Mouse (Mus musculus) MEL (cell line): ENCODE measurements around the gene Wdr54. TPM values are rescaled to one million over a fixed set of nuclear protein-coding genes. Genes with fewer than 3 reads are reported as not detected.

Experiments used
- DNase-seq: peaks from one replicate; pipeline ENCODE4 v3.0.0; 2011; ENCODE audit warnings: low read depth, low spot score
- H3K27ac ChIP-seq: 2 replicates; pipeline ENCODE4 v1.5.1; 2012; ENCODE audit warnings: low read depth, mild to moderate bottlenecking, control low read depth, low read length, moderate library complexity; ENCODE audit not compliant: control insufficient read depth
- H3K27me3 ChIP-seq, 2 experiments: fragments of 150-350 bp in 1 of 2; sonication (generic) in 1 of 2; 2 replicates each; pipeline ENCODE4 v1.6.1; 2012; ENCODE audit warnings: low read length in 2 of 2, mild to moderate bottlenecking in 2 of 2, improper control_type of control experiment in 1 of 2, moderate library complexity in 1 of 2; ENCODE audit not compliant: insufficient read depth in 2 of 2, control insufficient read depth in 1 of 2
- H3K36me3 ChIP-seq, 2 experiments: 2 replicates each; pipeline ENCODE4 v1.6.1; 2012 to 2014; ENCODE audit warnings: low read length in 2 of 2, improper control_type of control experiment in 1 of 2, inconsistent platforms in 1 of 2, mild to moderate bottlenecking in 1 of 2; ENCODE audit not compliant: insufficient read depth in 2 of 2, control insufficient read depth in 1 of 2
- H3K4me1 ChIP-seq, 2 experiments: fragments of 150-350 bp in 1 of 2; sonication (generic) in 1 of 2; 2 replicates each; pipeline ENCODE4 v1.6.1; 2012; ENCODE audit warnings: low read length in 2 of 2, improper control_type of control experiment in 1 of 2, mild to moderate bottlenecking in 1 of 2; ENCODE audit not compliant: insufficient read depth in 2 of 2, control insufficient read depth in 1 of 2
- H3K4me3 ChIP-seq, 2 experiments: fragments of 150-350 bp in 1 of 2; sonication (generic) in 1 of 2; 2 replicates each; pipeline ENCODE4 v1.5.1; 2012; ENCODE audit warnings: low read depth in 2 of 2, low read length in 2 of 2, mild to moderate bottlenecking in 2 of 2, moderate library complexity in 2 of 2, control low read depth in 1 of 2, improper control_type of control experiment in 1 of 2; ENCODE audit not compliant: control insufficient read depth in 1 of 2, insufficient read depth in 1 of 2
- H3K79me2 ChIP-seq: 2 replicates; pipeline ENCODE4 v1.6.1; 2012; ENCODE audit warnings: mild to moderate bottlenecking, low read length, moderate library complexity; ENCODE audit not compliant: control insufficient read depth, poor library complexity, insufficient read depth
- H3K9ac ChIP-seq: 2 replicates; pipeline ENCODE4 v1.6.1; 2012; ENCODE audit warnings: low read depth, mild to moderate bottlenecking, control low read depth, low read length, moderate library complexity; ENCODE audit not compliant: control insufficient read depth, poor library complexity, severe bottlenecking
- H3K9me3 ChIP-seq: fragments of 150-350 bp; sonication (generic); replicated peaks from 2 replicates; pipeline ENCODE4 v1.6.1; 2012; ENCODE audit warnings: mild to moderate bottlenecking, low read length, improper control_type of control experiment, moderate library complexity; ENCODE audit not compliant: insufficient read depth
- CTCF ChIP-seq, 3 experiments: IDR thresholded peaks in 2 of 3; conservative IDR thresholded peaks in 1 of 3; 2 replicates each; pipeline ENCODE4 v1.5.1; 2011 to 2012; ENCODE audit warnings: low read length in 3 of 3, low read depth in 2 of 3, mild to moderate bottlenecking in 2 of 3, improper control_type of control experiment in 1 of 3, inconsistent platforms in 1 of 3, mixed read lengths in 1 of 3, moderate library complexity in 1 of 3; ENCODE audit not compliant: control insufficient read depth in 1 of 3, insufficient read depth in 1 of 3, poor library complexity in 1 of 3, severe bottlenecking in 1 of 3
- ELF1 ChIP-seq: IDR thresholded peaks from 2 replicates; pipeline ENCODE4 v1.6.1; 2014; ENCODE audit warnings: low read depth, mild to moderate bottlenecking, inconsistent platforms, low read length, improper control_type of control experiment, moderate library complexity
- EP300 ChIP-seq, 2 experiments: IDR thresholded peaks; 2 replicates each; pipeline ENCODE4 v1.6.1; 2011; ENCODE audit warnings: improper control_type of control experiment in 2 of 2, low read length in 2 of 2, low read depth in 1 of 2, mild to moderate bottlenecking in 1 of 2
- ETS1 ChIP-seq: IDR thresholded peaks from 2 replicates; pipeline ENCODE4 v1.6.1; 2012; ENCODE audit warnings: low read depth, mild to moderate bottlenecking, inconsistent platforms, low read length, improper control_type of control experiment, moderate library complexity
- MAX ChIP-seq: IDR thresholded peaks from 2 replicates; pipeline ENCODE4 v1.6.1; 2011; ENCODE audit warnings: low read length, improper control_type of control experiment
- MAZ ChIP-seq: IDR thresholded peaks from 2 replicates; pipeline ENCODE4 v1.6.1; 2012; ENCODE audit warnings: low read depth, mild to moderate bottlenecking, inconsistent platforms, low read length, improper control_type of control experiment
- MEF2A ChIP-seq: IDR thresholded peaks from 2 replicates; pipeline ENCODE4 v1.6.1; 2014; ENCODE audit warnings: low read depth, mild to moderate bottlenecking, inconsistent platforms, low read length, improper control_type of control experiment; ENCODE audit not compliant: poor library complexity, insufficient replicate concordance, severe bottlenecking; ENCODE audit errors: extremely low read depth
- MYB ChIP-seq: IDR thresholded peaks from 2 replicates; pipeline ENCODE4 v1.6.1; 2011; ENCODE audit warnings: mild to moderate bottlenecking, low read depth, low read length, improper control_type of control experiment
- MYC ChIP-seq: IDR thresholded peaks from 2 replicates; pipeline ENCODE4 v1.6.1; 2011; ENCODE audit warnings: low read depth, mild to moderate bottlenecking, low read length, improper control_type of control experiment, moderate library complexity
- NELFE ChIP-seq: IDR thresholded peaks from 2 replicates; pipeline ENCODE4 v1.6.1; 2011; ENCODE audit warnings: low read depth, low read length, improper control_type of control experiment
- NRF1 ChIP-seq: IDR thresholded peaks from 2 replicates; pipeline ENCODE4 v1.6.1; 2014; ENCODE audit warnings: low read depth, mild to moderate bottlenecking, inconsistent platforms, low read length, improper control_type of control experiment, moderate library complexity; ENCODE audit not compliant: poor library complexity, insufficient read depth, severe bottlenecking
- POLR2A ChIP-seq, 2 experiments: IDR thresholded peaks; 2 replicates each; pipeline ENCODE4 v1.6.1; 2011 to 2012; ENCODE audit warnings: low read length in 2 of 2, mild to moderate bottlenecking in 2 of 2, control low read depth in 1 of 2, improper control_type of control experiment in 1 of 2, low read depth in 1 of 2, moderate library complexity in 1 of 2; ENCODE audit not compliant: control insufficient read depth in 1 of 2, insufficient read depth in 1 of 2, poor library complexity in 1 of 2
- POLR2AphosphoS2 ChIP-seq: IDR thresholded peaks from 2 replicates; pipeline ENCODE4 v1.6.1; 2011; ENCODE audit warnings: low read length, improper control_type of control experiment
- RCOR1 ChIP-seq: IDR thresholded peaks from 2 replicates; pipeline ENCODE4 v1.6.1; 2012; ENCODE audit warnings: low read depth, mild to moderate bottlenecking, inconsistent platforms, low read length, improper control_type of control experiment
- TBP ChIP-seq: IDR thresholded peaks from 2 replicates; pipeline ENCODE4 v1.8.0; 2011; ENCODE audit warnings: low read depth, low read length, improper control_type of control experiment
- USF2 ChIP-seq, 2 experiments: IDR thresholded peaks; 2 replicates each; pipeline ENCODE4 v1.6.1; 2011 to 2012; ENCODE audit warnings: improper control_type of control experiment in 2 of 2, low read length in 2 of 2, borderline replicate concordance in 1 of 2, inconsistent platforms in 1 of 2, low read depth in 1 of 2, mild to moderate bottlenecking in 1 of 2; ENCODE audit not compliant: insufficient read depth in 1 of 2
- ZC3H11A ChIP-seq: IDR thresholded peaks from 2 replicates; pipeline ENCODE4 v1.6.1; 2012; ENCODE audit warnings: low read depth, mild to moderate bottlenecking, inconsistent platforms, low read length, improper control_type of control experiment
- ZKSCAN1 ChIP-seq: IDR thresholded peaks from 2 replicates; pipeline ENCODE4 v1.6.1; 2012; ENCODE audit warnings: low read depth, mild to moderate bottlenecking, inconsistent platforms, low read length, improper control_type of control experiment, moderate library complexity
- polyA plus RNA-seq, 2 experiments: library from polyadenylated mRNA; stranded (reverse) in 1 of 2; unstranded in 1 of 2; fragments of >175 nt in 1 of 2; fragments of >200 nt in 1 of 2; gene quantifications; 2 replicates each; pipeline versions ENCODE4 v1.2.1 to v1.2.4; 2012; ENCODE audit warnings: low replicate concordance in 2 of 2, low read depth in 1 of 2; ENCODE audit not compliant: insufficient read length in 2 of 2, insufficient read depth in 1 of 2, missing spikeins in 1 of 2
- total RNA-seq: library from RNA; depleted of rRNA; stranded (reverse); fragments of 300-350 nt; gene quantifications from 2 replicates; pipeline ENCODE4 v1.2.3, GENCODE M21; 2012

Wdr54 gene
- total and polyA plus RNA-seq, 3 experiments = 3.2 to 4.6 TPM; not detected in 1

DNA sequence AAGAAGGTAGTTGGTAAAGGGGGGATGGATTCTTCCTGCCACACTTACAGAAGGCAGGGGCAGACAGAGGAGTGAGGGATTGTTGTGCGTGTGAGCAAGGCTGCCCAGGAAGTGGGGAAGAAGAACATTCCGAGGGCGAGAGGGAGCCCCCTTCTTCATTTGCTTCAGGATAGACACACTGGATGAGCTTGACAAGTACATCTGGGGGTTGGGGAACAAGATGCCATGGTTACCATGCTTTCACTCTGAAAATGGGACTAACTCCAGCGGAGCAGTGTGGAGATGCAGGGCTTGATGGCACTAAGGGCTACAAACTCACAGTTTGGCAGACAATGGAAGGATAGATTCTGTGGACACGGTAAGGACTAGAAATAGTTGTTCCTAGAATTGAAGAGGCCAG lies 14.9 kb upstream of the Wdr54 start:
- H3K79me2 ChIP-seq = peaks cover 3% of the 10 kb centered on the region
- H3K4me3 ChIP-seq = no peak overlapping the region
- H3K4me1 ChIP-seq = peaks cover 4 to 8% of the 10 kb centered on the region in 2 experiments; a peak in 3 of 4 replicates

GRCm38 (mm10) chr6:83169872-83170271 lies 13.7 kb upstream of the Wdr54 start:
- Histone ChIP-seq H3K9me3 (no peaks in the 10 kb centered on the region), H3K27ac (no peak overlapping the region), H3K9ac (no peak overlapping the region), H3K4me3 (no peak overlapping the region), H3K79me2 (peaks cover 8% of the 10 kb centered on the region), H3K27me3 (no peaks in the 10 kb centered on the region), H3K4me1 (peaks cover 4 to 6% of the 10 kb centered on the region in 2 experiments; a peak in 2 of 4 replicates), H3K36me3 (peaks cover 0 to 7% of the 10 kb centered on the region in 2 experiments; a peak in 2 of 4 replicates)
- no peak for DNase-seq
- TF ChIP-seq MYB = no peak
- TF ChIP-seq MYC = no peak
- no peak for TF ChIP-seq ZKSCAN1
- TF ChIP-seq POLR2A (IDR thresholded peaks at IDR 0.05; ENCODE audit: control insufficient read depth in 1 of 2, insufficient read depth in 1 of 2, low read depth in 1 of 2, low read length in 2 of 2, poor library complexity in 1 of 2) = no peak
- no peak for TF ChIP-seq NRF1
- TF ChIP-seq RCOR1 = no peak
- TF ChIP-seq EP300 (IDR thresholded peaks at IDR 0.05; ENCODE audit: low read depth in 1 of 2, low read length in 2 of 2) = no peak
- no peak for TF ChIP-seq CTCF (IDR thresholded peaks at IDR 0.05 in 2 of 3, conservative IDR thresholded peaks at IDR 0.05 in 1 of 3; ENCODE audit: control insufficient read depth in 1 of 3, insufficient read depth in 1 of 3, low read depth in 2 of 3, low read length in 3 of 3, poor library complexity in 1 of 3, severe bottlenecking in 1 of 3)
- no peak for TF ChIP-seq MEF2A

More for the DNA sequence above, 14.9 kb upstream of the Wdr54 start:
- DNase-seq = no peak
- Histone ChIP-seq H3K27ac (no peak overlapping the region), H3K9me3 (no peaks in the 10 kb centered on the region), H3K27me3 (no peaks in the 10 kb centered on the region), H3K9ac (no peak overlapping the region), H3K36me3 (peaks cover 0 to 7% of the 10 kb centered on the region in 2 experiments; a peak in 2 of 4 replicates)
- TF ChIP-seq ZC3H11A (no peak), TBP (no peak), ELF1 (no peak), USF2 (IDR thresholded peaks at IDR 0.05; ENCODE audit: borderline replicate concordance in 1 of 2, insufficient read depth in 1 of 2, low read depth in 1 of 2, low read length in 2 of 2) (no peak), ETS1 (no peak), NELFE (no peak), POLR2AphosphoS2 (no peak), NRF1 (no peak), MAZ (no peak), MAX (no peak)
